In the genomic region with DNA sequence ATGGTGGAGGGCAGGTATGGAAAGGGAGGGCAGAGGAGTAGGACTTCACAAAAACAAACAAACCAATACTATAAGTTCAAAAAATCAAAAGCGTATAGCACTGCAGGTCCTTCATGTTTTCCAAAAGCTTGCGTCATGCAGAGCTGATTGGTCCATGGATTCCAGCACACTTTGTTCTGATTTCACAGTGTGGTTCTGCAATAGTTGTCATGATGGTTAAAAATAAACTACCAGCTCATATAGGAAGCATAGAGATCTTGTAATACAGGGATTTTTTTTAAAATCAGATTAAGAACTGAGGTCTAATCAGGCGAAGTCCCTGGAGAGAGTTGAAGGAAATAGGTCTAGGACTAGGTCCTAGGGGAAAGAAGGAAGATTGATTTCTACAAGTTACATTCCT, we compare ENCODE assay signal across 21 mouse cellular contexts.
A peak's percentile ranks its signal among the peaks of the same experiment; 100 is the strongest.
DNase-seq lines count a peak whose midpoint lies in the region; ATAC-seq and TF ChIP-seq lines count a peak whose summit lies in the region.
"Had no signal": no experiment of that assay in that cellular context is flagged by ENCODE, and none has a peak within 500 bp of the region (broad histone marks: within the 10 kb centered on the region; RNA-seq: fewer than 3 reads in every experiment).

No protein-coding gene starts in this region.

- peak; percentile 7 to 12 for DNase-seq in adrenal gland, postnatal 36 days
- no peak for DNase-seq in adrenal gland, adult 8-10 months
- DNase-seq in heart, postnatal 10 days = peak; percentile 4 to 12
- no peak for DNase-seq in heart, adult 2 months
- peak; percentile 88 for DNase-seq in adipocyte (ENCODE audit: low spot score)
- no peak for DNase-seq in urinary bladder, postnatal 10 days (ENCODE audit: low spot score)
- DNase-seq: cerebellum, adult 2 months; gastrocnemius, postnatal 10 days; kidney, postnatal 10 days; midbrain, embryonic 14.5 days; spleen, adult 18-20 months had no signal

- H3K27ac ChIP-seq in heart, adult 2 months = no peak overlapping the region
- no peak overlapping the region for H3K27ac ChIP-seq in liver, embryonic 12.5 days
- H3K27ac ChIP-seq: embryonic facial prominence, embryonic 10.5 days; heart, embryonic 15.5 days; hindbrain, embryonic 12.5 days; left cerebral cortex, adult 2 months; limb, embryonic 10.5 days; lung, embryonic 15.5 days had no signal

- no peaks in the 10 kb centered on the region for H3K79me2 ChIP-seq in heart, adult 2 months (replicated peaks; ENCODE audit: control insufficient read depth, insufficient read depth, low read length)

- ATAC-seq in liver, embryonic 12.5 days = peak; percentile 68
- ATAC-seq in CD4-positive, CD25-positive, alpha-beta regulatory T cell, adult 4 months = no peak
- ATAC-seq: inflammation-experienced regulatory T-cells, adult 6 months had no signal

- TF ChIP-seq EP300 in heart, adult 2 months (IDR thresholded peaks at IDR 0.05; ENCODE audit: insufficient read depth, low read depth, low read length) = no peak

- no peaks in the 10 kb centered on the region; the same call in 1 of the 2 replicates for H3K4me1 ChIP-seq in heart, adult 2 months (ENCODE audit: control insufficient read depth, insufficient read depth, low read length)
- 0 out of 2 replicates have a peak, but pooled peaks cover 5% of the 10 kb centered on the region for H3K4me1 ChIP-seq in liver, embryonic 12.5 days
- H3K4me1 ChIP-seq: hindbrain, embryonic 12.5 days had no signal

- H3K4me2 ChIP-seq in liver, embryonic 12.5 days = no peak overlapping the region
- H3K4me2 ChIP-seq: heart, embryonic 15.5 days; hindbrain, embryonic 12.5 days; lung, embryonic 15.5 days had no signal

- no peaks in the 10 kb centered on the region for H3K27me3 ChIP-seq in heart, adult 2 months (ENCODE audit: control insufficient read depth, insufficient read depth, low read length)
- H3K27me3 ChIP-seq in liver, embryonic 12.5 days (replicated peaks) = no peaks in the 10 kb centered on the region
- H3K27me3 ChIP-seq: heart, embryonic 15.5 days; hindbrain, embryonic 12.5 days; lung, embryonic 15.5 days had no signal

- intact Hi-C loops in heart, postnatal 10 days (cut with DNase I) = no loop called here
- intact Hi-C loops in heart, adult 2 months (cut with DNase I) = no loop called here

- TF ChIP-seq POLR2A in heart, adult 2 months (IDR thresholded peaks at IDR 0.05; ENCODE audit: insufficient read depth, low read depth, low read length) = no peak

- no peak overlapping the region for H3K9ac ChIP-seq in heart, adult 2 months (ENCODE audit: low read depth, low read length)
- H3K9ac ChIP-seq in liver, embryonic 12.5 days = no peak overlapping the region
- H3K9ac ChIP-seq: heart, embryonic 15.5 days; hindbrain, embryonic 12.5 days; lung, embryonic 15.5 days had no signal

- H3K4me3 ChIP-seq in heart, adult 2 months = no peak overlapping the region
- H3K4me3 ChIP-seq in liver, embryonic 12.5 days = no peak overlapping the region
- H3K4me3 ChIP-seq: embryonic facial prominence, embryonic 10.5 days; heart, embryonic 15.5 days; hindbrain, embryonic 12.5 days; left cerebral cortex, adult 2 months; limb, embryonic 10.5 days; lung, embryonic 15.5 days; myocyte had no signal

- WGBS in heart, adult 2 months = 60% methylated on average over 3 of the region's 3 CpGs
- WGBS in liver, embryonic 12.5 days (ENCODE audit: insufficient replicate concordance) = 61% methylated on average over 3 of the region's 3 CpGs

- no peaks in the 10 kb centered on the region for H3K9me3 ChIP-seq in liver, embryonic 12.5 days (replicated peaks)
- H3K9me3 ChIP-seq: embryonic facial prominence, embryonic 10.5 days; heart, embryonic 15.5 days; hindbrain, embryonic 12.5 days; limb, embryonic 10.5 days; lung, embryonic 15.5 days had no signal

- no peak for TF ChIP-seq CTCF in heart, adult 2 months (IDR thresholded peaks at IDR 0.05)

- no peaks in the 10 kb centered on the region for H3K36me3 ChIP-seq in heart, adult 2 months (ENCODE audit: control insufficient read depth, insufficient read depth, low read length)
- H3K36me3 ChIP-seq in liver, embryonic 12.5 days = no peaks in the 10 kb centered on the region
- H3K36me3 ChIP-seq: embryonic facial prominence, embryonic 10.5 days; heart, embryonic 15.5 days; hindbrain, embryonic 12.5 days; limb, embryonic 10.5 days; lung, embryonic 15.5 days had no signal

Comparison
In these comparisons a context has a peak if more than half of its experiments do, and no peak if none do; other contexts are left out.
1. DNase-seq: peak in adrenal gland, postnatal 36 days (2 of 2), heart, postnatal 10 days (2 of 2) and adipocyte (single experiment); none in adrenal gland, adult 8-10 months (single experiment), heart, adult 2 months (0 of 2) and urinary bladder, postnatal 10 days (single experiment).